In genomic region chr7:24572455-24572854, GRCm38 (mm10) we compare ENCODE assay signal across 1 mouse cellular context.
TF ChIP-seq lines count a peak whose summit lies in the region.

No protein-coding gene starts in this region.

TF ChIP-seq in MEL, 35 proteins besides CTCF, POLR2A, EP300 and RAD21:
- TF ChIP-seq SMC3 (IDR thresholded peaks at IDR 0.05; ENCODE audit: low read depth, low read length) (peak; percentile 47), HCFC1 (IDR thresholded peaks at IDR 0.05; ENCODE audit: low read depth, low read length) (no peak)
